Mouse (Mus musculus) CD4-positive, CD25-positive, alpha-beta regulatory T cell, adult 4 months (primary cell): ENCODE data around the gene Arhgef18. TPM values are rescaled to one million over a fixed set of nuclear protein-coding genes. Genes with fewer than 3 reads are reported as not detected.

Experiments used
- ATAC-seq: one replicate; pipeline ENCODE4 v1.8.0; 2017
- polyA plus RNA-seq, 2 experiments: library from polyadenylated mRNA; unstranded; fragments of 100-300 nt; shearing (Covaris generic); gene quantifications; one replicate each; pipeline ENCODE4 v1.2.1; 2017

The Arhgef18 gene
- 10 to 100 TPM; 27.6 to 35.8 TPM for polyA plus RNA-seq

DNA sequence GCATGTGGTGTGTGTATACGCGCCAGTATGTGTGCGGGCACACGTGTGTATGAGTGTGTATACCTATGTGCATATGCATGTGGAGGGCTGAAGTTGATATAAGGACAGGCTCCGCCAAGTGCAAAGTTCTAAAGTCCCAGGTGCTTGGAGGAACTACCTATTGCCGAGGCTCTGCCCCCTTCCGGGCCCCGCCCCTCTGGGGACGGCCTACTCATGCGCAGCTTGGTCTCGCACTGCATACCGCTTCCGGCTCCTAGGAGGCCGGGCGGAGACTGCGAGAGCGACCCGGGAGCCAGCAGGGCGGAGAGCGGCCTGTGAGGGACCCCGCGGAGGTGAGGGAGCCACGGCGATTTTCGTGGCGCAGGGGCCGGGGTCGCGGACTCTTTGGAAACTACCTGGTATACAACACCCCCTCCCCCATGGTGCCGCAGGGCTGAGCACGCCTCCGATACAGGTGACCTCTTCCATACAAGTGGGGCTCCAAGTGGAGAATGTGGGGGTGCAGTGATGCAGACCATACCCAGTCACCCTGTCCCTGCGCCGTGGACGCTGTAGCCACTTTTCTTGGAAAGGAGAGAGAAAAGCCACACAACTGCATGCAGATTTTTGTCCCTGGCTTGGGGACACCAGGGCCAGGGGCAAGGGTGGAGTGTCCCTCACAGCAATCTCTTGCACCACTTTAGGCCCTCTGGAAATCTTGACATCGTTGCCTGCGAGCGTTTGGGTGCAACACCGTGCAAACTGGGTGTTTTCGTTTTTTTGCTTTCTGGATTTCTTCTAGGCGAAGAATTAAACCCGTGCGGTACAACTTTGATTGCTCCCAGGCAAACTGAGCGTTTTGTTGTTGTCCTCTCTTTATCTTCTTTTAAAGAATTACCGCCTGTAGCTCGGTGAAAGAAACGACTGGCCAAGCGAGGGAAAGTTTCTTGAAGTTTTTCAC, at the start of gene Arhgef18:
Arhgef18 (plus strand) TSS at position 236 of the 940 bp plus-strand sequence.
- ATAC-seq: no peak

DNA sequence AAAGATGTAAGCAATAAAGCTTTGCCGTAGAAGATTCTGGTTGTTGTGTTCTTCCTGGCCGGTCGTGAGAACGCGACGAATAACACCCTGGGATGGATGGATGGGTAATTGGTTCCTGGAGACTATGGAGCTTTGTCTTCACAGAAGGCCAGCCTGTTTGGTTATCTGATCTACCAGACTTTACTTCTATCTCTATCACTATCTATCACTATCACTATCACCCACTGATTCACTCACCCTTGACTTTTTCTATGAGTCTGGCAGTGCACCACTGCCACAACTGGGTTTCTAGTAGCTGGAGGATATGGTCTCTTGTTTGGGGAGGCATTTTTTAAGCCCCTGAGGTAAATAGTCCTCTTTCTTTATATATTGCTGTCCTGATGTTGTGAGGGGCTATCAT, 47.5 kb upstream of the Arhgef18 start:
- ATAC-seq: peak; percentile 70

GRCm38 (mm10) chr8:3346691-3347413, 46.0 kb upstream of the Arhgef18 start:
- no peak for ATAC-seq

GRCm38 (mm10) chr8:3348142-3348823, 44.5 kb upstream of the Arhgef18 start:
- ATAC-seq: no peak

DNA sequence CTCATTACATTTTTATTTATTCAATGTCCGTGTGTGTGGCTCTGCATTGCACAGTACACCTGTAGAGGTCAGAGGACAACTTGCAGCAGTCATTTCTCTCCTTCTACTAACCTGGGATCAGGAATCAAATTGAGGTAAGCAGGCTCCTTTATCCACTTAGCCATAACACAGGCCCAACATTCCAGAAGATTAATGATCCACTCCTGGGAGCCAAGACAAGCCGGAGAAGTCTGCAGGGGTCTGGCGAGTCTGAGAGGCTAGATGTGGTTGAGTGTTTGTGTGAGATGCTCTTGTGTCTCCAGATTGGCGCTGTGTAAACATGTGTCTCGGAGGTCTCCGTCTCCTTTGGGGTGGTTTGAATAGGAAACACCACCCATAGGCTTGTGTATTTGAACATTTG, 42.1 kb upstream of the Arhgef18 start:
- no peak for ATAC-seq

- ATAC-seq: no peak
Measured at GRCm38 (mm10) chr8:3352715-3353114, 40.1 kb upstream of the Arhgef18 start.

GRCm38 (mm10) chr8:3353189-3353810, 39.5 kb upstream of the Arhgef18 start, which contains the start of gene A430078G23Rik:
Gene A430078G23Rik (plus strand): TSS chr8:3353415.
- peak; percentile 50 for ATAC-seq

- no peak for ATAC-seq
Measured at GRCm38 (mm10) chr8:3353811-3354442, 38.9 kb upstream of the Arhgef18 start.

DNA sequence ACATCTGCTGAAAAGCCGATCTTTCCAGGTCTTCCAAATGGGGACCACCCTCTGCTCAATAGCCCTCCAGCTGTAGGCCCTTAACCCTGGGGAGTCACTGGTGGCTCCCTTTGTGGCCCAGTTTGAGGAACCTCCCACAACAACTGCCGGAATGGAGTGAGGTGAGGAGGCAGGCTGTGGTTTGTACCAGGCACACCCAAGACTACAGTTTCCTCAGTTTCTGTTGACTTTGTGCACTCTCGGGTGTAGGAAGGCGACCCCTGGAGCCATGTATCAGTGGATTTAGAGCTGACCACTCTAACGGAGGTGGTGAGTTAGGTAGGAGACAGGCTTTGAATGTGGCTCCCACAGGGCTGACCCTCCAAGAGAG, 38.4 kb upstream of the Arhgef18 start:
- ATAC-seq: peak; percentile 18

- ATAC-seq: peak; percentile 85
Measured at GRCm38 (mm10) chr8:3355586-3355985, 37.2 kb upstream of the Arhgef18 start.

DNA sequence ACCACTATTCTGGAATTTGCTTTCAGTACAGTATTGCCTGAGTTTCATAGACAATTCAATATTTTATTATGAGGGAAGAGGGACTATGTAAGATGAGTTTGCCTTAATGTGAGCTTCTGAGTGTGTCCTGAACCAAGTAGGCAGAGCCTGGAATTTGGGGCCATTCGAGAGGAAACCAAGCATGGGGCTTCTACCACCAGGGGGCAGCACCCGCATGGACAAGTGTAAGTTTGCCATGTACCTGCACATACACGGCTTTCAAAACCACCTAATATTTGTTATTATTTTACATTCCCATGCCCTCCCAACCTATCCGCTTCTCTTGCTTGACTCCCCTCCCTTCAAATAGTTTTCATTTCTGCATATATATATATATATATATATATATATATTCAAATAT, 34.7 kb upstream of the Arhgef18 start:
- ATAC-seq: no peak

DNA sequence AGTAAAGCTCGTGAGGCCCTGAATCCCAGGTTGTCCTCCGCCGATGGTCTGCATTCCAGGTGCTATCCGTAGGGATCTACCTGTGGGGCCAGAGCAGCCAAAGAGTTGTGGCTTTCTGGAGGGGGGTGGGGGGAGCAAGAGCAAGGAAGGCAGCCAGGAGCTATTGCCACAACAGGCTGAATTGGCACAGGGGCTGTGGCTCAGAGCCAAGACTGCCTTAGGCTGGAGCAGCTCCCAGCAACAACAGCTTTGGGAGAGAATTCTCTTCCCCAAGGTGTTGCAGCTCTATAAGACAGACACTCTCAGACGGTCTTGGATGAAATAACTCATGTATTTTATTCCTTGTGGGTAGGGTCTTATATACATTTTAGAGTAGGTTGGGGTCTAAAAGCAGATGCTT, 25.7 kb upstream of the Arhgef18 start:
- ATAC-seq: no peak

DNA sequence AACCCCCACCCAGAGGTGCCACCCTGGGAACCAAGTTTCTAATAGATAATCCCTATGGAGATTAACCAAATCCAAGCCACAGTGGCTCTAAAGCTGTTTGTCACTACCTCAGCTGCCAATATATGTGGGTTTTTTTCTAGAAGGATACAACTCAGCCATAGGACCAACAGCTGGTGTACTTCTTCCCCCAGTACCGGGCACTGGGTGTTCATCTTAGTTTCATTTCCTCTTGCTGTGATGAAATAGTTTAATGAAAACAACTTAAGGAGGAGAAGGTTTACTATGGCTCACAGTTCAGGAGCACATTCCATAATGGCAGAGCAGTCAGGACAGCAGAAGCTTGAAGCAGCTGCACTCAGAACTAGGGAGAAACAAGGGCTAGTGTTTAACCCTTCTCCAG, 24.7 kb upstream of the Arhgef18 start:
- no peak for ATAC-seq

DNA sequence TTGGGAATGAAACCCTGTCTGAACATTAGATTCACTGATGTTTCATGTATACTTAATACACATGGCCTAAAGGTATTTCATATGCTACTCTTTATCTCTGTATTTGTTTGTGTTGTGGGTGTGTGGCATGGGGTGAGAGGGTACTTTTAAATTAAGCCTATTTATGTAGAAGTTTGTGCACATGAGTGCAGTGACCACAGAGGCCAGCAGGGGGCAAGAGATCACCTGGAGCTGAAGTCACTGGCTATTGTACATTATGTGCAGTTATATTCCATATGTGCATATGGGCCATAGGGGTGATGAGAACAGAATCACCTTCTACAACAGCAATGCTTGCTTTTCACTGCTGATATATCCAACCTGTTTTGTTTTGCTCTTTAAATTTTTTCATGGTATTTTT, 17.1 kb upstream of the Arhgef18 start:
- ATAC-seq: peak; percentile 58

- no peak for ATAC-seq
Measured at GRCm38 (mm10) chr8:3376641-3377274, 16.0 kb upstream of the Arhgef18 start.

- ATAC-seq: peak; percentile 79
Measured at GRCm38 (mm10) chr8:3387286-3387685, 5.5 kb upstream of the Arhgef18 start.

GRCm38 (mm10) chr8:3388591-3389338, 4.0 kb upstream of the Arhgef18 start:
- no peak for ATAC-seq

DNA sequence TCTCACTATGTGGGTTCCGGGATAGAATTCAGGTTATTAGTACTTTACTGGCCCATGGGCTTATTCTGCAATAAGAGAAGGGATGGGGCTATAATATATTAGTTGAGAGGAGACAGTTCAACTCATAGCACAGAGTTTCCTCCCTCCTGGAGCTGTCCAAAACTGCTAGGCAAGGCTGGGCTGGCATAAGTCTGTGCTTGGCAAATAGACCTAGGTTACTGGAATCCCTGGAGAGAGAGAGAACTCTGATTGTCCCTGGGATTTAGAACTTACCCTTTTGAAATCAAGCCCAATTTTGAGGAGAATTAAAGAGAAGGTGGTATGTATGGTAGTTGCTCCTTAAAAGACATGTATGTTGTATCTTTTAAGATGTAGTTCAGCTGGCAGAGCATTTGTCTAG, 3.3 kb upstream of the Arhgef18 start:
- no peak for ATAC-seq

DNA sequence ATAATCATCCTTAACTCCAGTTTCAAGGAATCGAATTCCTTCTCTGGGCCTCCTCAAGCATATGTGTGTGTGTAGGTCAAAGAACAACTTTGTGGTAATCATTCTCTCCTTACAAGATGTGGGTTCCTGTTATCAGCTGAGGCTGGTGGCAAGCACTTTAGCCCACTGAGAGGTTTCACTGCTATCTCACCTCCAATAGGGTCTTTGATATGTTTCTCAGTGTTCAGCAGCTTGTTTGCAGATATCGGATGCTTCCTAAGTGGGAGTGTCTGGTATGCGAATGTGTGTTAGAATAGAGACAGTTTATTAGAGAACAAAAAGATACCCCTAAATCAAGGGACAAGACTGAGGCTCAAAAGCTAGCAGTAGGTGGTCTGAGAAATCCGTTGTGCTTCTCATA, 513 bp upstream of the Arhgef18 start:
- ATAC-seq: no peak

GRCm38 (mm10) chr8:3394600-3394999, 1.8 kb downstream of the Arhgef18 start:
- no peak for ATAC-seq

DNA sequence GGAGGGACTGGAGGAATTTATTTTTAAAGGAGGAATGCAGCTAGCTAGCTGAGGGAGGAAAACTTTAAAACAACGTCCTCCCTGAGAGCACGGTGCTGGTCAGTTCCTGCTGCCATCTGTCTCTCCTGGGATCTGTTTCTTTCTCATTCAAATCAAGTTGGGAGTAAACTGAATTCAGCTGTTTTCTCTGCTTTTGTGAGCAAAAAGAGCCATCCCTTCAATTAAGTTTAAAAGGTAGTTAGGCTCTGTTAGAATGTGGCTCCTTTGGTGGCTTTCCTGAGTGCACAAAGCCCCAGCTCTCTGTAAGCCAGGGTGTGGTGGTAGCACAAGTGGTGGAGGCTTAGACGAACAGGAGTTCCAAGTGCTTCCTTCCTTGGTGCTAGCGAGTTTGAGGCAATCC, 2.4 kb downstream of the Arhgef18 start:
- ATAC-seq: no peak
